Mouse (Mus musculus): ENCODE results near the gene Gm16381. TPM values are rescaled to one million over a fixed set of nuclear protein-coding genes. Genes with fewer than 3 reads are reported as not detected.

Gene Gm16381
- not detected for polyA plus RNA-seq (2015; fragmentation: Illumina TruSeq; extraction: RNeasy Lipid Tissue Mini Kit (QIAGEN cat#74804); ENCODE audit: low read depth, low replicate concordance)

DNA sequence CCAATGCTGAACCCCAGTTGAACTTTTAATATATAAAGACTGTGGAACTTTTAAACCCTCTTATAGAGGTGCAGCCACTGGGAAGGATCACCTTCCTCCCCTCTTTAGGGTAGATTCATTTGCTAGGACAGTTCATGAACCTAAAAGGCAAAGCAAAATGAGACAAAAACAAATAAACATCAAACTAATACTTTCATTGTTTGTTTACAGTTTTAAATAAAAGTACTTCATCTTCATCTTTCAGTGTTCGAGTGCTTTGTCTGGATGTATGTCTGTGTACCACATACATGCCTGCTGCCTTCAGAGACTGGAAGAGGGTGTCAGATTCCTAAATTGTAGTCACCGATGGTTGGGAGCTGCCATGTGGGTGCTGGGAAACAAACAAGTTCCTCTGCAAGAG lies at the start of gene Gm16381:
Gm16381 (minus strand) TSS at position 101 of the 400 bp plus-strand sequence.

GRCm38 (mm10) chr12:87618569-87618968 lies 25.9 kb downstream of the Gm16381 start, which contains the start of gene Gm4027:
TSS of gene Gm4027 (plus strand) at chr12:87618869.

DNA sequence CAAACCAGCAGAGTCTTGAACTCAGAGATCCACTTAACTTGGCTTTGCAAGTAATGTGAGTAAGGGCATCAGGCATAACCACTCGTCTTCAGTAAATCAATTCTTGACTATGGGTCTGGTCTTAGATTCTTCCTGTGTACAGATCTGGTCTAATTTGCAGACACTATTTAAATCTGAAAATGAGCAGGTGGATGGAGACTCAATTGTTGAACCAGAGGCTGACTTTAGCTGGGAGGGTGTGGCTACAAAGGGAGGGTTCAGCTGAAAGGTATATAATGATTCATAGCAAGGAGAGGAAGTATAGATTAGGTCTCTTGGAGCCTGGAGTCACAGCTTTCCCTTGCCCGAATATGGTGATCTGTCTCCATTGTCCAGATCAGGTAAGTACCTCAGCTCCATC lies 42.0 kb downstream of the Gm16381 start, which contains the start of gene Oog1:
Oog1 (plus strand) TSS at position 301 of the 400 bp plus-strand sequence.

Other genes with a start within 250 kb of the Gm16381 start
- 118 TPM for gene Slirp, start 200.7 kb downstream of the Gm16381 start, polyA plus RNA-seq (2015; fragmentation: Illumina TruSeq; extraction: RNeasy Lipid Tissue Mini Kit (QIAGEN cat#74804); ENCODE audit: low read depth, low replicate concordance)
- gene Alkbh1, start 200.6 kb downstream of the Gm16381 start, polyA plus RNA-seq (2015; fragmentation: Illumina TruSeq; extraction: RNeasy Lipid Tissue Mini Kit (QIAGEN cat#74804); ENCODE audit: low read depth, low replicate concordance) = 17.2 TPM
- 80.0 TPM for gene Snw1, start 172.3 kb downstream of the Gm16381 start, polyA plus RNA-seq (2015; fragmentation: Illumina TruSeq; extraction: RNeasy Lipid Tissue Mini Kit (QIAGEN cat#74804); ENCODE audit: low read depth, low replicate concordance)
- not detected for gene Gm5788, start 149.9 kb downstream of the Gm16381 start, polyA plus RNA-seq (2015; fragmentation: Illumina TruSeq; extraction: RNeasy Lipid Tissue Mini Kit (QIAGEN cat#74804); ENCODE audit: low read depth, low replicate concordance)
- not detected for gene Gm8300, start 130.3 kb downstream of the Gm16381 start, polyA plus RNA-seq (2015; fragmentation: Illumina TruSeq; extraction: RNeasy Lipid Tissue Mini Kit (QIAGEN cat#74804); ENCODE audit: low read depth, low replicate concordance)
- not detected for gene Oog1, start 41.9 kb downstream of the Gm16381 start, polyA plus RNA-seq (2015; fragmentation: Illumina TruSeq; extraction: RNeasy Lipid Tissue Mini Kit (QIAGEN cat#74804); ENCODE audit: low read depth, low replicate concordance)
- gene Gm4027, start 25.8 kb downstream of the Gm16381 start, polyA plus RNA-seq (2015; fragmentation: Illumina TruSeq; extraction: RNeasy Lipid Tissue Mini Kit (QIAGEN cat#74804); ENCODE audit: low read depth, low replicate concordance) = not detected
- gene Gm21319, start 131.1 kb upstream of the Gm16381 start, polyA plus RNA-seq (2015; fragmentation: Illumina TruSeq; extraction: RNeasy Lipid Tissue Mini Kit (QIAGEN cat#74804); ENCODE audit: low read depth, low replicate concordance) = not detected
- gene Gm21936, start 150.9 kb upstream of the Gm16381 start, polyA plus RNA-seq (2015; fragmentation: Illumina TruSeq; extraction: RNeasy Lipid Tissue Mini Kit (QIAGEN cat#74804); ENCODE audit: low read depth, low replicate concordance) = not detected
- not detected for gene BB287469, start 172.0 kb upstream of the Gm16381 start, polyA plus RNA-seq (2015; fragmentation: Illumina TruSeq; extraction: RNeasy Lipid Tissue Mini Kit (QIAGEN cat#74804); ENCODE audit: low read depth, low replicate concordance)
- not detected for gene Gm2001, start 197.7 kb upstream of the Gm16381 start, polyA plus RNA-seq (2015; fragmentation: Illumina TruSeq; extraction: RNeasy Lipid Tissue Mini Kit (QIAGEN cat#74804); ENCODE audit: low read depth, low replicate concordance)
- not detected for gene Gm2016, start 229.5 kb upstream of the Gm16381 start, polyA plus RNA-seq (2015; fragmentation: Illumina TruSeq; extraction: RNeasy Lipid Tissue Mini Kit (QIAGEN cat#74804); ENCODE audit: low read depth, low replicate concordance)